Mouse (Mus musculus): Measurements from ENCODE around the gene Crtc1.
A peak's percentile ranks its signal among the peaks of the same experiment; 100 is the strongest.

Crtc1 gene

DNA sequence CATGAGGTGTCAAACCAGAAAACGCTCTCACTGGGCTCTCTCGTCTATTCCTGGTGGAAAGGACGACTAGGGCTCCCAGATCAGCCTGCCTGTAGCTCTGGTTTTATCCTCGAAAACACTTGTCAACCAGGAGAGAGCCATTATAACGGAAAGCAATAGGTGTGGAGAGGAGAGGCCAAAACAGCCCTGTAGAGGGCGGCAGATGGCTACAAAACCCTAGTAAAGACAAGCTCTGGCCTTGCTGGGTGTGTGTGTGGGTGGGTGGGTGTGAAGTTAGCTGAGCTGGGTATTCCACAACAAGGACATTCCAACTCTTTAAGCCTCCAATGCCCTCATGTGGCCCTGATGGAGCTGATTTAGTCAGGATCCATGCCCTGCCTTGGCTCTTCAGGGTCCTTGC lies 95.7 kb downstream of the Crtc1 start:
- DNase-seq = peak; percentile 35

DNA sequence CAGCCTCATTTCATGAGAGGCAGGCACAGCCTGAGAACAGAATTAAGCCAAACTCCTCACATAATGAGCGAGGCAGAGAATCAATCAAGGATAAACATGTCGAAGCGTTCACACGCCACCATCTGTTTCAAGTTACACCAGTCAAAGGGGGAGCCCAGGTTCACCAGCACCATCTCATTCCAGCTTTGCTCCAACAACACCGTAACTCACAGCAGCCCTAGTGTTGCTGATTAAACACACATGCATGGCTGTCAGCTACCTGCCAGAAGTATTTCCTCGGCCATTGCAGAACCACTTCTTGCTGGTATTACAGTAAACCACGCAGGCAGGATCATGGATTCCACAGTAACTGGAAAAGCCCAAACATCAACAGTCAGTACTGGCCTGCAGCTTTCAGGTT lies 96.3 kb downstream of the Crtc1 start:
- no peak for DNase-seq

- no peak for DNase-seq
These were observed 97.4 kb downstream of the Crtc1 start for GRCm38 (mm10) chr8:70342007-70342406.

- DNase-seq = no peak
These were observed 98.7 kb downstream of the Crtc1 start for GRCm38 (mm10) chr8:70340659-70341058.

DNA sequence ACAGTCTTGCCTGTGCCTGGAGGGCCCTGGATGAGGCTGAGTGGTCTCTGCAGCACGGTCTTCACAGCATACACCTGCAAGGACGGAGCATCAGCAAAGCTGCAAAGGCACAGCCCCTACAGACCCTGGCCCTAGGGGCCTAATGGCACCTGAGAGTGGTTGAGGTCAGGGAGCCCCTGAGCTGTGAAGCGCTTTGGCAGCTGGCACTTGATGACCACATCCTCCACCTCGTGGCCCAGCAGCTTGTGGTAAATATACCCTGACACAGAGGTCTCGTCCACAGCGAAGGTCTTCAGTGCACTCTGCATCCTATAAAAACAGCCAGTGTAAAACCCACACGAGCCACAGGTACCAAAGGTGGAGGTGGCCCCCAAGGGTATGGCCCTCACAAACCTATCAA lies 100.4 kb downstream of the Crtc1 start:
- no peak for DNase-seq

DNA sequence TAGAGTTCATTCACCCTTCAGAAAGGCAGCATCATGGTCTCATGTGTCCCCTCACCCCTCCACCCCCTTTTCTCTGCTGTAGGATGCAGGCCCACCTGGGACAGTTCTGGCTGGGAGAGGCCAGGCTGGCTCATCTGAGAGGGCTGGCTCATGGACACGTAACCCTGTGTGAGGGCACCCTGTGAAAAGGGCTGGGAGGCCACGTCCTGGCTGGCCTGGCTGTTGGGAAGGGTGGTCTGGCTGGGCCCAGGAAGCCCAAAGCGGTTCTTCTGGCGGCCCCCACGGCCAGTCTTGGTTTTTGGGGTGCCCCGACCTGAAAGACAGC lies 106.5 kb downstream of the Crtc1 start:
- no peak for DNase-seq

All from thymus, postnatal 36 days (tissue).